Mouse (Mus musculus) stomach, postnatal 0 days (tissue): ENCODE measurements around the gene Gbx2. TPM values are rescaled to one million over a fixed set of nuclear protein-coding genes. Genes with fewer than 3 reads are reported as not detected.

Source experiments
- ATAC-seq: fragments of 200-750 bp; cut with Nextera tagmentation; 2 replicates; pipeline ENCODE4 v1.8.0; 2017; ENCODE audit not compliant: low FRiP score, low TSS enrichment
- DNase-seq: peaks from one replicate; pipeline ENCODE4 v3.0.0-alpha.2; 2016; ENCODE audit warnings: low spot score
- H3K27ac ChIP-seq: fragments of 300-500 bp; sonication (generic); replicated peaks from 2 replicates; pipeline ENCODE4 v1.5.1; 2014; ENCODE audit warnings: mild to moderate bottlenecking, control low read depth
- H3K27me3 ChIP-seq: fragments of 300-500 bp; sonication (generic); 2 replicates; pipeline ENCODE4 v1.6.1; 2014; ENCODE audit warnings: low read length; ENCODE audit not compliant: control insufficient read depth, insufficient read depth
- H3K36me3 ChIP-seq: fragments of 300-500 bp; sonication (generic); 2 replicates; pipeline ENCODE4 v1.6.1; 2014; ENCODE audit warnings: low read length, mixed read lengths; ENCODE audit not compliant: control insufficient read depth, insufficient read depth
- H3K4me1 ChIP-seq: fragments of 300-500 bp; sonication (generic); replicated peaks from 2 replicates; pipeline ENCODE4 v1.6.1; 2014; ENCODE audit warnings: antibody characterized with exemption; ENCODE audit not compliant: control insufficient read depth, insufficient read depth
- H3K4me2 ChIP-seq: fragments of 300-500 bp; sonication (generic); replicated peaks from 2 replicates; pipeline ENCODE4 v1.6.1; 2014; ENCODE audit warnings: low read depth, mild to moderate bottlenecking, control low read depth, moderate library complexity
- H3K4me3 ChIP-seq: fragments of 300-500 bp; sonication (generic); 2 replicates; pipeline ENCODE4 v1.5.1; 2014; ENCODE audit warnings: low read depth, low read length, control low read depth
- H3K9ac ChIP-seq: fragments of 300-500 bp; sonication (generic); 2 replicates; pipeline ENCODE4 v1.6.1; 2014; ENCODE audit warnings: mild to moderate bottlenecking, low read length, control low read depth, mixed read lengths
- H3K9me3 ChIP-seq: fragments of 300-500 bp; sonication (generic); 2 replicates; pipeline ENCODE4 v1.6.1; 2016; ENCODE audit warnings: low read length; ENCODE audit not compliant: control insufficient read depth
- CTCF ChIP-seq: IDR thresholded peaks from 2 replicates; pipeline ENCODE4 v1.5.1; 2016; ENCODE audit warnings: antibody characterized with exemption, low read depth, mild to moderate bottlenecking, moderate library complexity
- EP300 ChIP-seq: optimal IDR thresholded peaks from 2 replicates; pipeline ENCODE3; 2016; ENCODE audit warnings: antibody characterized with exemption
- WGBS: fragments of 180-500 bp; shearing (Covaris S2); extraction: QIAGEN DNeasy Blood & Tissue Kit; methylation state at CpG from one replicate; pipeline ENCODE4 v1.1.7; 2014; 5-methylcytosine and 5-hydroxymethylcytosine counted together
- polyA plus RNA-seq: library from polyadenylated mRNA; unstranded; fragments of >200 nt; fragmentation: Nextera tagmentation; extraction: Ambion mirVana; gene quantifications from 2 replicates; pipeline ENCODE4 v1.2.1, GENCODE M21; 2015

Gbx2 gene
- polyA plus RNA-seq, 1 experiment from 2014 or later: not detected

DNA sequence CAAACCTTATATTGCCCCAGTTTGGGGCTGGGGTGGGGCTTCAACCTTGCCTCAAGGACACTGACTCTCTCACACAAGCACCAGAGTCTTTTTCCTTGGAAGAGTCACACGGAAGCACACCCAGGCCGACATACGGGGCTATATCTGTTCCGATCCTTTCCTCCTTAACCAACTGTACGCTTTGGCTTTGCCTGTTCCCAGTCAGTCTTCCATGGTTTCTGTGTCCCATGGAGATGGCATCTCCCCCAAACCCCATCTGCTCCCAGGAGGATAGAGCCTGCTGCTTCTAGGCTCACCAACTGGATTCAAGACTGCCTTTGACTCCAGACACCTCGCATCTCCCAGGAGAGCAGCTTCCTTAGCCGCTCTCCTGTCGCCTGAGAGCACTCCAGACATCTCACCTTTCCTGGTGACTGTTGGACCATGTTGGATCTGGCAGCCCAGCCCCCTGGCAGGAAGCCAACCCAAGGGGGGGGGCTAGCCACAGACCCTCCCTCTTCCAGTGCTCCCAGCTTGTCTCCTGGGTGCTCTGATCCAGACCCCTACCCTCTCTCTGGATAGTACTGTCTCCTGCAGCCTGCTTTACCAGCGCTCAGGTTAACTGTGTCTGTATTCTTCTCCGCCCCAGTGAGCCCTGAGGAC is 38.2 kb upstream of the Gbx2 start:
- H3K9me3 ChIP-seq: no peaks in the 10 kb centered on the region
- ATAC-seq: no peak
- H3K36me3 ChIP-seq: no peaks in the 10 kb centered on the region
- WGBS: 50% methylated on average over 10 of the region's 10 CpGs
- H3K27me3 ChIP-seq: peaks cover 6% of the 10 kb centered on the region
- no peak overlapping the region for H3K27ac ChIP-seq
- H3K9ac ChIP-seq: no peak overlapping the region
- H3K4me2 ChIP-seq: no peak overlapping the region
- DNase-seq: no peak
- TF ChIP-seq CTCF (no peak), EP300 (no peak)
- H3K4me3 ChIP-seq: no peak overlapping the region
- H3K4me1 ChIP-seq: no peaks in the 10 kb centered on the region; the same call in 1 of the 2 replicates

DNA sequence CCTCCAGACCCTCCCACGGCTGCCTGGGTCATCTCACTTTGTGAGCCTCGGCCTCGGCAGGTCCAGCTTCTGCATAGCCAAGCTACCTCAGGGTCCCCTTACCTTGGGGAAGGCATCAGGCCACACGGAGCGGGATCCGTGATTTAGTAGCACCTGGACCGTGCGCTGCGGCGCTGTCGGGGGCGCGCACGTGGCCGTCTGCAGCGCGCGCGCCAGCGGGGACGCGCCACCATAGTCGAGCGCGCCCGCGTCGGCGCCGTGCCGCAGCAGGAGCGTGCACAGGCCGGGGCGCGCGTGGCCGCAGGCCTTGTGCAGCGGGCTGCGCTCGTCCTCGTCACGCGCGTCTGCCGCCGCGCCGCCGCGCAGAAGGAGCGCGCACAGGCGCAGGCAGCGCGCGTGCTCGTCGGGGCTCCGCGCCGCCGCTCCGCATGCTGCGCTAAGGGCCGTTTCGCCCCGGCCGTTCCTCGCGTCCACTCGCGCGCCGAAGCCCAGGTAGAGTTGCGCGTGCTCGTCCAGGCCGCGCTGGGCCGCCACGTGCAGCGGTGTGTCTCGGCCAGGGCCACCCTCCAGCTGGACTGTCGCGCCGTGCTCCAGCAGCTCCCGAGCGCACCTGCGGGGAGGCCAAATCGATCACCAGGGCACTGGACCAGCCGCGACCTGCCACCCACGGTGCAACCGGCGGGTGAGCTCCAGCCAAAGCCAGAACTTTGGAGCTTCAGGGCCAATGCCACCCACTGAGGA is 37.3 kb upstream of the Gbx2 start:
- H3K9ac ChIP-seq: 0 out of 2 replicates have a peak overlapping the region, but pooled peaks have one; percentile 27
- ATAC-seq: peak; percentile 56
- H3K27ac ChIP-seq: no peak overlapping the region
- WGBS: under 1% methylated on average over 94 of the region's 95 CpGs
- H3K9me3 ChIP-seq: no peaks in the 10 kb centered on the region
- peaks cover 6% of the 10 kb centered on the region for H3K27me3 ChIP-seq
- no peaks in the 10 kb centered on the region for H3K36me3 ChIP-seq
- peak; percentile 38 for DNase-seq
- no peaks in the 10 kb centered on the region; the same call in 1 of the 2 replicates for H3K4me1 ChIP-seq
- no peak for TF ChIP-seq CTCF
- peak overlapping the region; percentile 89 for H3K4me2 ChIP-seq
- peak overlapping the region; percentile 53 for H3K4me3 ChIP-seq

DNA sequence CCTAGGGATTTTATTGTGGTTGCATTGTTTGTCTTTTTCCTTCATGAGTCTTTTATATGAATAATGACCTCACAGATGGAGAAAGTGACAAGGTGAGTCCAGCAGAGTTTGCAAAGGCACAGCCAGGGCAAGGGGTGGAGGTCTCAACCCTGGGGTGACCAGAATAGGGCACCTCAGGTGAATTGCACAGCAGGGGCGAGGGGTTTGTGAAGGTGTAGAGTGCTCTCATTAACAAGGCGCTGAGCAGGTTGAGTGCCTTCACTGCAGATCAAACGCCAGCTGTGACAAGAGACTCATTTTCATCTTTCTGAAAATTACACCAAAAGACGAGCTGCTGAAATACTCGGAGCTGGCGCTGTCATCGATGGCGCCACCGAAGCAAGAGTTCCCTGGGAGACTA is 36.6 kb upstream of the Gbx2 start:
- Histone ChIP-seq H3K4me2 (peak overlapping the region; percentile 89; the same call in 1 of the 2 replicates), H3K4me1 (no peaks in the 10 kb centered on the region; the same call in 1 of the 2 replicates), H3K27me3 (peaks cover 6% of the 10 kb centered on the region), H3K9me3 (no peaks in the 10 kb centered on the region), H3K36me3 (no peaks in the 10 kb centered on the region), H3K9ac (no peak overlapping the region), H3K4me3 (peak overlapping the region; percentile 53; the same call in 1 of the 2 replicates), H3K27ac (no peak overlapping the region)
- no peak for ATAC-seq
- 19% methylated on average over 9 of the region's 9 CpGs for WGBS
- no peak for TF ChIP-seq EP300
- TF ChIP-seq CTCF: no peak
- DNase-seq: no peak

DNA sequence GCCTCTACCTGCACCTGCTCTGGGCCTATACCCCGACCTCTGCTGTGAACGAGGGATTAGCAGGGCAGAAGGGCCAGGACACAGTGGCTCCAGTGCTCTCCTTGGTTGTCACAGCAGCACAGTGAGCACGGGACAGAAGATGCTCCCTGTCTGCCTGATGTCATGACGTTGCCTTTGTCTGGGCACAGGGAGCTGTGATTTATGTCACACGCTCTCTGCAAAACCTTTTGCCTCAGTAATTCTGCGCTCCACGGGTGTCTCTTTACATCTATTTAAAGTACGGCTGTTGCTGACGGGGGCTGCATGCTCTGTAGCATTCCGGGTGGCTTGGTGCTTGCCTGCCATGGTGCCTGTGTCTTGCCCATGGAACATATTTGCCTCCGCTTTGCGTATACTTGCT is 33.4 kb upstream of the Gbx2 start:
- H3K9ac ChIP-seq: no peak overlapping the region
- ATAC-seq (no peak), DNase-seq (no peak)
- no peak overlapping the region for H3K27ac ChIP-seq
- H3K9me3 ChIP-seq: no peaks in the 10 kb centered on the region
- no peaks in the 10 kb centered on the region for H3K36me3 ChIP-seq
- 75% methylated on average over 12 of the region's 12 CpGs for WGBS
- no peak overlapping the region for H3K4me3 ChIP-seq
- H3K4me2 ChIP-seq: no peak overlapping the region
- no peaks in the 10 kb centered on the region; the same call in 1 of the 2 replicates for H3K4me1 ChIP-seq
- TF ChIP-seq EP300 (no peak), CTCF (no peak)
- H3K27me3 ChIP-seq: peaks cover 4% of the 10 kb centered on the region

DNA sequence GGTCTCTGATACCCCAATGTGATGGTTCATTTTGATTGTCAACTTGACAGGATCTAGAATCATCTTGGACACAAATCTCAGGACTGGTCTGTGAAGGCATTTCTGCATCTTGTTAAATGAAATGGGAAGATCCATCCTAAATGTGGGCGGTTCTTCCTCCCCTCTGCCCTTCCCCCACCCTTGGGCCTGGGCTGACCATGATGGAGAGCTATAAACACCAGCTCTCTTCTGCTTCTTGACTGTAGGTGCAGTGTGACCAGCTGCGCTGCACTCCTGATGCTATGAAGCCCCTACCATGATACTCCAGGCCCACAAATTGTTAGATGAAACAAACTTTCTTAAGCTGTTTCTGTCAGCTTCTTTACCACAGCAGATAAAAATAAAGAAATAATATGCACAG is 32.3 kb upstream of the Gbx2 start:
- no peak overlapping the region for H3K4me2 ChIP-seq
- WGBS: 93% methylated on average over 2 of the region's 2 CpGs
- DNase-seq: no peak
- H3K4me1 ChIP-seq: no peaks in the 10 kb centered on the region; the same call in 1 of the 2 replicates
- H3K9me3 ChIP-seq: no peaks in the 10 kb centered on the region
- H3K36me3 ChIP-seq: no peaks in the 10 kb centered on the region
- no peak for ATAC-seq
- no peak overlapping the region for H3K9ac ChIP-seq
- H3K27ac ChIP-seq: no peak overlapping the region
- TF ChIP-seq EP300 (no peak), CTCF (no peak)
- no peaks in the 10 kb centered on the region; the same call in 1 of the 2 replicates for H3K27me3 ChIP-seq
- no peak overlapping the region for H3K4me3 ChIP-seq

DNA sequence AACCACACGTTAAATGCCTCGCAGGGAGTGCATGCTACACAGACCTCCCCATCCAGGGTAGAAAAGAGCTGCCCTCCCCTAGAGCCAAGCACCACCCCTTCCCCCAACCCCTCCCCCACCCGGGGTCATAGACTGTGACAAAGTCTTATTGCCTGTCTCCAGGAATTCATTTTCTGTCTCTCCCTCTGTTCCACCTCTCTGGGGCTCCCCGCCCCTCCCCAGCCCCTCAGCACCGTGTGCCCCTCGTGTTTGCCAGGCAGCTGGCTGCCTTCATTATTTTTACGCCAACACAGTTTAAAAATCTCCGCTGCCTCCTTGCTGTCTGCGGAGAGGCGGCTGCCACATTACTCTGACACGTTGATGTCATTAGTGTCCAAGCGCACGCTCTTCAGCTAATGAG is 31.1 kb upstream of the Gbx2 start:
- Histone ChIP-seq H3K4me1 (no peaks in the 10 kb centered on the region), H3K27ac (no peak overlapping the region), H3K9ac (no peak overlapping the region), H3K4me2 (no peak overlapping the region), H3K4me3 (no peak overlapping the region), H3K36me3 (no peaks in the 10 kb centered on the region), H3K27me3 (no peaks in the 10 kb centered on the region; the same call in 1 of the 2 replicates), H3K9me3 (no peaks in the 10 kb centered on the region)
- DNase-seq (no peak), ATAC-seq (no peak)
- TF ChIP-seq EP300 (no peak), CTCF (no peak)
- WGBS: 27% methylated on average over 13 of the region's 13 CpGs
